Mouse (Mus musculus): ENCODE data around the gene Mmp9. TPM values are rescaled to one million over a fixed set of nuclear protein-coding genes. Genes with fewer than 3 reads are reported as not detected.

The Mmp9 gene
- polyA plus RNA-seq, 1 experiment from 2014 or later = 0.47 TPM

- Histone ChIP-seq H3K9me3 (ENCODE audit: control insufficient read depth, low read length) (no peaks in the 10 kb centered on the region), H3K36me3 (ENCODE audit: control insufficient read depth, insufficient read depth, low read length) (no peaks in the 10 kb centered on the region), H3K27ac (replicated peaks; ENCODE audit: low read depth, low read length) (no peak overlapping the region), H3K27me3 (ENCODE audit: control insufficient read depth, insufficient read depth, low read length) (no peaks in the 10 kb centered on the region), H3K9ac (ENCODE audit: low read length) (no peak overlapping the region), H3K4me3 (ENCODE audit: low read depth, low read length) (no peak overlapping the region), H3K4me1 (ENCODE audit: control insufficient read depth, insufficient read depth, low read length) (no peaks in the 10 kb centered on the region), H3K4me2 (ENCODE audit: low read depth, severe bottlenecking) (no peak overlapping the region)
- 59% methylated on average over 7 of the region's 7 CpGs for WGBS
- DNase-seq (ENCODE audit: low spot score) (no peak), ATAC-seq (ENCODE audit: insufficient number of reproducible peaks, low FRiP score, low TSS enrichment, low read depth) (no peak)
These were observed 18.6 kb upstream of the Mmp9 start for GRCm38 (mm10) chr2:164921984-164922383.

GRCm38 (mm10) chr2:164923291-164923690, 17.3 kb upstream of the Mmp9 start:
- Histone ChIP-seq H3K4me2 (ENCODE audit: low read depth, severe bottlenecking) (no peak overlapping the region), H3K36me3 (ENCODE audit: control insufficient read depth, insufficient read depth, low read length) (no peaks in the 10 kb centered on the region), H3K4me1 (ENCODE audit: control insufficient read depth, insufficient read depth, low read length) (no peaks in the 10 kb centered on the region), H3K9me3 (ENCODE audit: control insufficient read depth, low read length) (no peaks in the 10 kb centered on the region), H3K9ac (ENCODE audit: low read length) (no peak overlapping the region), H3K27me3 (ENCODE audit: control insufficient read depth, insufficient read depth, low read length) (no peaks in the 10 kb centered on the region), H3K27ac (replicated peaks; ENCODE audit: low read depth, low read length) (no peak overlapping the region), H3K4me3 (ENCODE audit: low read depth, low read length) (no peak overlapping the region)
- WGBS = 70% methylated on average over 4 of the region's 4 CpGs
- ATAC-seq (ENCODE audit: insufficient number of reproducible peaks, low FRiP score, low TSS enrichment, low read depth) = no peak
- DNase-seq (ENCODE audit: low spot score) = no peak

GRCm38 (mm10) chr2:164924100-164924857, 16.3 kb upstream of the Mmp9 start:
- no peak overlapping the region for H3K27ac ChIP-seq (replicated peaks; ENCODE audit: low read depth, low read length)
- no peaks in the 10 kb centered on the region for H3K4me1 ChIP-seq (ENCODE audit: control insufficient read depth, insufficient read depth, low read length)
- ATAC-seq (ENCODE audit: insufficient number of reproducible peaks, low FRiP score, low TSS enrichment, low read depth) (no peak), DNase-seq (ENCODE audit: low spot score) (peak; percentile 85)
- no peaks in the 10 kb centered on the region for H3K9me3 ChIP-seq (ENCODE audit: control insufficient read depth, low read length)
- whole genome bisulfite sequencing = 37% methylated on average over 11 of the region's 11 CpGs
- H3K4me2 ChIP-seq (ENCODE audit: low read depth, severe bottlenecking) = no peak overlapping the region
- H3K27me3 ChIP-seq (ENCODE audit: control insufficient read depth, insufficient read depth, low read length) = no peaks in the 10 kb centered on the region
- H3K9ac ChIP-seq (ENCODE audit: low read length) = no peak overlapping the region
- no peaks in the 10 kb centered on the region for H3K36me3 ChIP-seq (ENCODE audit: control insufficient read depth, insufficient read depth, low read length)
- no peak overlapping the region for H3K4me3 ChIP-seq (ENCODE audit: low read depth, low read length)

GRCm38 (mm10) chr2:164930706-164931581, 9.6 kb upstream of the Mmp9 start:
- H3K36me3 ChIP-seq (ENCODE audit: control insufficient read depth, insufficient read depth, low read length) = no peaks in the 10 kb centered on the region
- no peak overlapping the region for H3K9ac ChIP-seq (ENCODE audit: low read length)
- no peak overlapping the region for H3K4me3 ChIP-seq (ENCODE audit: low read depth, low read length)
- no peak for DNase-seq (ENCODE audit: low spot score)
- H3K4me2 ChIP-seq (ENCODE audit: low read depth, severe bottlenecking) = no peak overlapping the region
- WGBS = 56% methylated on average over 11 of the region's 11 CpGs
- no peak for ATAC-seq (ENCODE audit: insufficient number of reproducible peaks, low FRiP score, low TSS enrichment, low read depth)
- no peak overlapping the region for H3K27ac ChIP-seq (replicated peaks; ENCODE audit: low read depth, low read length)
- H3K9me3 ChIP-seq (ENCODE audit: control insufficient read depth, low read length) = no peaks in the 10 kb centered on the region
- no peaks in the 10 kb centered on the region for H3K4me1 ChIP-seq (ENCODE audit: control insufficient read depth, insufficient read depth, low read length)
- H3K27me3 ChIP-seq (ENCODE audit: control insufficient read depth, insufficient read depth, low read length) = no peaks in the 10 kb centered on the region

- ATAC-seq (ENCODE audit: insufficient number of reproducible peaks, low FRiP score, low TSS enrichment, low read depth) (no peak), DNase-seq (ENCODE audit: low spot score) (no peak)
- Histone ChIP-seq H3K4me2 (ENCODE audit: low read depth, severe bottlenecking) (no peak overlapping the region), H3K4me1 (ENCODE audit: control insufficient read depth, insufficient read depth, low read length) (peaks cover 2% of the 10 kb centered on the region; the same call in 1 of the 2 replicates), H3K36me3 (ENCODE audit: control insufficient read depth, insufficient read depth, low read length) (no peaks in the 10 kb centered on the region), H3K9ac (ENCODE audit: low read length) (no peak overlapping the region), H3K27ac (replicated peaks; ENCODE audit: low read depth, low read length) (no peak overlapping the region), H3K4me3 (ENCODE audit: low read depth, low read length) (no peak overlapping the region), H3K27me3 (ENCODE audit: control insufficient read depth, insufficient read depth, low read length) (0 out of 2 replicates have a peak, but pooled peaks cover 5% of the 10 kb centered on the region), H3K9me3 (ENCODE audit: control insufficient read depth, low read length) (no peaks in the 10 kb centered on the region)
- 56% methylated on average over 10 of the region's 10 CpGs for WGBS
These were observed 7.0 kb upstream of the Mmp9 start for GRCm38 (mm10) chr2:164933534-164933933.

- WGBS = 72% methylated on average over 4 of the region's 4 CpGs
- Histone ChIP-seq H3K4me3 (ENCODE audit: low read depth, low read length) (no peak overlapping the region), H3K27me3 (ENCODE audit: control insufficient read depth, insufficient read depth, low read length) (peaks cover 20% of the 10 kb centered on the region), H3K4me1 (ENCODE audit: control insufficient read depth, insufficient read depth, low read length) (peaks cover 15% of the 10 kb centered on the region), H3K4me2 (ENCODE audit: low read depth, severe bottlenecking) (no peak overlapping the region), H3K9ac (ENCODE audit: low read length) (no peak overlapping the region), H3K36me3 (ENCODE audit: control insufficient read depth, insufficient read depth, low read length) (no peaks in the 10 kb centered on the region), H3K9me3 (ENCODE audit: control insufficient read depth, low read length) (no peaks in the 10 kb centered on the region), H3K27ac (replicated peaks; ENCODE audit: low read depth, low read length) (no peak overlapping the region)
- ATAC-seq (ENCODE audit: insufficient number of reproducible peaks, low FRiP score, low TSS enrichment, low read depth) (no peak), DNase-seq (ENCODE audit: low spot score) (no peak)
These were observed 4.6 kb upstream of the Mmp9 start for GRCm38 (mm10) chr2:164935991-164936390.

GRCm38 (mm10) chr2:164938146-164939091, 2.2 kb upstream of the Mmp9 start:
- DNase-seq (ENCODE audit: low spot score) (peak; percentile 58), ATAC-seq (ENCODE audit: insufficient number of reproducible peaks, low FRiP score, low TSS enrichment, low read depth) (no peak)
- Histone ChIP-seq H3K4me1 (ENCODE audit: control insufficient read depth, insufficient read depth, low read length) (peaks cover 15% of the 10 kb centered on the region), H3K4me3 (ENCODE audit: low read depth, low read length) (peak overlapping the region; percentile 23), H3K27me3 (ENCODE audit: control insufficient read depth, insufficient read depth, low read length) (peaks cover 20% of the 10 kb centered on the region), H3K9me3 (ENCODE audit: control insufficient read depth, low read length) (no peaks in the 10 kb centered on the region), H3K27ac (replicated peaks; ENCODE audit: low read depth, low read length) (no peak overlapping the region), H3K36me3 (ENCODE audit: control insufficient read depth, insufficient read depth, low read length) (no peaks in the 10 kb centered on the region), H3K9ac (ENCODE audit: low read length) (peak overlapping the region; percentile 23; the same call in 1 of the 2 replicates), H3K4me2 (ENCODE audit: low read depth, severe bottlenecking) (peak overlapping the region; percentile 58)
- 2% methylated on average over 39 of the region's 39 CpGs for WGBS

- ATAC-seq (ENCODE audit: insufficient number of reproducible peaks, low FRiP score, low TSS enrichment, low read depth) (no peak), DNase-seq (ENCODE audit: low spot score) (no peak)
- 3% methylated on average over 11 of the region's 11 CpGs for WGBS
- Histone ChIP-seq H3K9ac (ENCODE audit: low read length) (no peak overlapping the region; the same call in 1 of the 2 replicates), H3K9me3 (ENCODE audit: control insufficient read depth, low read length) (no peaks in the 10 kb centered on the region), H3K4me2 (ENCODE audit: low read depth, severe bottlenecking) (peak overlapping the region; percentile 58), H3K4me1 (ENCODE audit: control insufficient read depth, insufficient read depth, low read length) (peaks cover 15% of the 10 kb centered on the region), H3K27ac (replicated peaks; ENCODE audit: low read depth, low read length) (no peak overlapping the region), H3K36me3 (ENCODE audit: control insufficient read depth, insufficient read depth, low read length) (no peaks in the 10 kb centered on the region), H3K4me3 (ENCODE audit: low read depth, low read length) (peak overlapping the region; percentile 23), H3K27me3 (ENCODE audit: control insufficient read depth, insufficient read depth, low read length) (peaks cover 20% of the 10 kb centered on the region)
These were observed 1.5 kb upstream of the Mmp9 start for GRCm38 (mm10) chr2:164939106-164939505.

Measured in limb, embryonic 11.5 days (tissue).